Mouse (Mus musculus) layer of hippocampus, postnatal 10 days (tissue): ENCODE data around the gene Serpina3i. TPM values are rescaled to one million over a fixed set of nuclear protein-coding genes. Genes with fewer than 3 reads are reported as not detected.

ENCODE experiments used
- DNase-seq, 2 experiments: peaks; one replicate each; pipeline ENCODE4 v3.0.0; 2021; ENCODE audit warnings: low spot score in 2 of 2
- total RNA-seq, 2 experiments: library from RNA; stranded (reverse); gene quantifications; 2 replicates each; pipeline ENCODE4 v1.2.3; 2021

Gene Serpina3i
- total RNA-seq, 2 experiments from 2014 or later, result not detected

DNA sequence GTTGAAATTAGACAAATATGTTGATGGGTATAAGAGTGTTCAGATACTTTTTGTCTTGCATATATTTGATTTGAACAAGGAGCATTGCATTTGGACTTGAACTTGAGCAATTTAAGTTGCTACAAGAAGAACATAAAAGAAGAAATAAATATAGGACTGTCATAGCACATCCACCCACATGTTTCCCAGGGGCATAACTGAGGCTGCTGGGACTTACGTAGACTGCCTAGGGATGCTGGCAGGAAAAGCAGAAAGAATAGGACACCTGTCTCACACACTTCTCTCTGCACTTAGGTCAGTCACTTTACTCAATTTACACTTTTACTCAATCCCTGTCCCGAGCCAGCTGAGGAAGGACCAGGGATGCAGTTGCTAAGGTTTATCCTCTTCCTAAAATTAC is 31.0 kb downstream of the Serpina3i start:
- DNase-seq, result no peak

DNA sequence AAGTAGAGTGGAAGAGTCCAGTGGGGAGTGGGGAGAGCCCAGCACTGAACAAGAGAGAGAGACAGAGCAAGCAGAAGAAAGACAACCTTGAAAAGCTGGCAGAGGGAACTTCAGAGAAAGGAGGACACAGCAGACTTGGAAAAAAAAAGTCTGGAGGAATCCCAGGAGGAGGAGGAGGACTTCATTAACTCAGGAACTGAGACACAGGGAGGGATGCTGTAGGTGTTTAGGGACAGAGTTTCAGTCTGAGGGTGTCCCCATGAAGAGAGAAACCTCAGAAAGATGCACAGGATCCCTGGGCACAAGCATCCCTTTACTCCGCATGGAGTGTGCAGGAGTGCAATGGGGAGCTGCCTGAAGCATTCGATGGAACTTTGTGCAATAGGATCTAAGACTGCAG is 35.1 kb downstream of the Serpina3i start:
- no peak for DNase-seq

DNA sequence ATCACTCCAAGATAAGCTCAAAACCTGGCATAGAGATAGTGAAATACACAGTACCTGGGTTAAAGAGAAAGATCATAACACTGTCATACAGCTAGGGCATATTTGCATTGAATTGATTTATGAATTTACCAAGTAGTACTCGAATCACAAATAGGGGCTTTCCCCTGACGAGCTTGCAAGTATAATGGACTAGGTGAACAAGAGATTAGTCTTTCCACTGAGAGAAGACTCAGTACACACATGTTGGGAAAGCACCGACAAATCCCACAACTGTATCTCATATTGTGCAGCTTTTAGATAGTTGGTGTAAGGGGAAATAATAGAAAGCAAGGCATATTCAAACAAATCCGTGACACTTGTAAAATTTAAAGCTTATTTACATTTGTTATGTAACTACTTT is 43.1 kb downstream of the Serpina3i start:
- no peak for DNase-seq

DNA sequence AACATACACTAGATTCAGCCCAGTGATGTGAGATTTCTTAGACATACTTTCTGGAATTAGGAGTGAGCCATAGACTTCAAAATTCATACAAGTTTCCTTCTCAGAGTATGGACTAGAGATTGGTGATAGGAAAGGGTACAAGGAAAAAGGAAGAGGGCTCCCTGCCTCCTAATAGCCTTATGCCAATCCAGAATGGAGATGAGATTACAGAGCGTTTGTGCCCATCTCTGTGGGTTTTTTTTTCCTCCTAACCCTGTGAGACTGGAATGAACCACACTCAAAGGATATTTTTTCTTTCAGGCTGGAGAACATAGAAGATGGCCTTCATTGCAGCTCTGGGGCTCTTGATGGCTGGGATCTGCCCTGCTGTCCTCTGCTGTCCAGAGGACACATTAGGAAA is 51.3 kb downstream of the Serpina3i start, which contains the start of gene Serpina3j:
Gene Serpina3j, plus strand, starts transcription at position 301 of the 400 bp plus-strand sequence.
- no peak for DNase-seq

Other genes starting within 250 kb of the Serpina3i start
- under 1 TPM in 1 of 2 experiments, not detected in 1; 0.21 TPM for gene Serpina9, start 249.4 kb upstream of the Serpina3i start, total RNA-seq
- not detected for gene Serpina12, start 218.7 kb upstream of the Serpina3i start, total RNA-seq
- not detected for gene Serpina5, start 162.0 kb upstream of the Serpina3i start, total RNA-seq
- gene Serpina3a, start 150.4 kb upstream of the Serpina3i start, total RNA-seq, result not detected
- gene Serpina3b, start 135.1 kb upstream of the Serpina3i start, total RNA-seq, result not detected
- under 1 TPM; 0.20 to 0.25 TPM for gene Serpina3c, start 109.3 kb upstream of the Serpina3i start, total RNA-seq
- not detected for gene Serpina3f, start 48.6 kb upstream of the Serpina3i start, total RNA-seq
- 1 to 10 TPM in 1 of 2 experiments, under 1 TPM in 1; 0.78 to 1.2 TPM for gene Serpina3g, start 26.9 kb upstream of the Serpina3i start, total RNA-seq
- not detected for gene Serpina3j, start 51.4 kb downstream of the Serpina3i start, total RNA-seq
- not detected for gene Serpina3k, start 75.4 kb downstream of the Serpina3i start, total RNA-seq
- not detected for gene Serpina3m, start 75.4 kb downstream of the Serpina3i start, total RNA-seq
- gene Serpina3n, start 143.6 kb downstream of the Serpina3i start, total RNA-seq, result 10 to 100 TPM; 23.3 to 28.2 TPM
- not detected for gene Gsc, start 210.2 kb downstream of the Serpina3i start, total RNA-seq